Mouse (Mus musculus) adrenal gland, postnatal 0 days (tissue): Measurements from ENCODE around the gene Vmn1r73. TPM values are rescaled to one million over a fixed set of nuclear protein-coding genes. Genes with fewer than 3 reads are reported as not detected.

ENCODE experiments used
- polyA plus RNA-seq: library from polyadenylated mRNA; unstranded; fragments of >200 nt; fragmentation: Nextera tagmentation; extraction: Ambion mirVana; gene quantifications from 2 replicates; pipeline ENCODE4 v1.2.1, GENCODE M21; 2015

Vmn1r73 gene
- not detected in 2 replicates for polyA plus RNA-seq

DNA sequence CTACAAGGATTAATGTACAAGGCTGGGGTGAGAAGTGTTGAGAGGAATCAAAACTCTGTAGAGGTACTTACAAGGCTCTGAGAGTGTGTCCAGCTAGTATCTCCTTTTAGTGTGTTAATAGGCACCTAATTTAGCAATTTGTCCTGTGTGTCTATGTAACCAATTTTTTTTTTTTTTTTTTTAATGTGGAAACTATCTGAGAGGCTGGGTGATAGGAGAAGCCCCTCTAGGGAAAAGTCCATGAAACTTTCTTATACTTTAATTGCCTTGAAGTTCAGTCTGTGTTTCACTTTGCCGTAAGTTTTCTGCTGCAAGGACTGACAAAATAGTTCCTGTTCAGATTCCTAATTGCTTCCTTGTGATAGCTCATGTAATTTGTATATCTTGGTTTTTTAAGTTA lies at the start of gene Vmn1r73:
Gene Vmn1r73 (plus strand): TSS at position 301 of the 400 bp plus-strand sequence.

Other genes with a start within 250 kb of the Vmn1r73 start
- gene Zscan4-ps2, start 216.0 kb upstream of the Vmn1r73 start, polyA plus RNA-seq = not detected in 2 replicates
- gene Zscan4-ps3, start 121.0 kb upstream of the Vmn1r73 start, polyA plus RNA-seq = not detected in 2 replicates
- gene Vmn1r72, start 50.1 kb upstream of the Vmn1r73 start, polyA plus RNA-seq = not detected in 2 replicates
- gene Vmn1r74, start 103.7 kb downstream of the Vmn1r73 start, polyA plus RNA-seq = not detected in 2 replicates
- gene Vmn1r75, start 144.4 kb downstream of the Vmn1r73 start, polyA plus RNA-seq = not detected in 2 replicates
- not detected in 2 replicates for gene Vmn1r76, start 207.9 kb downstream of the Vmn1r73 start, polyA plus RNA-seq